Mouse (Mus musculus): ENCODE results near the gene Zfp612. TPM values are rescaled to one million over a fixed set of nuclear protein-coding genes. Genes with fewer than 3 reads are reported as not detected.

The Zfp612 gene
- polyA plus RNA-seq, 1 experiment from 2014 or later, result 21.9 TPM

GRCm38 (mm10) chr8:110101676-110102075 is 22.1 kb downstream of the Zfp612 start:
- H3K27me3 ChIP-seq (replicated peaks; ENCODE audit: control insufficient read depth, insufficient read depth, low read length), result no peaks in the 10 kb centered on the region
- no peak overlapping the region for H3K4me2 ChIP-seq (ENCODE audit: low read length)
- H3K9me3 ChIP-seq (ENCODE audit: control insufficient read depth, low read length), result no peaks in the 10 kb centered on the region
- 87% methylated on average over 15 of the region's 15 CpGs for WGBS
- H3K27ac ChIP-seq (ENCODE audit: low read depth, low read length), result no peak overlapping the region
- no peak overlapping the region for H3K4me3 ChIP-seq (ENCODE audit: low read length)
- H3K4me1 ChIP-seq (ENCODE audit: control insufficient read depth, insufficient read depth, low read depth, low read length), result no peaks in the 10 kb centered on the region
- no peak for ATAC-seq
- no peak overlapping the region for H3K9ac ChIP-seq (ENCODE audit: low read depth, low read length)
- H3K36me3 ChIP-seq (ENCODE audit: control insufficient read depth, insufficient read depth, low read length), result no peaks in the 10 kb centered on the region

GRCm38 (mm10) chr8:110102653-110103052 is 23.1 kb downstream of the Zfp612 start, which contains the start of gene Gm17720:
Gene Gm17720 (minus strand): TSS chr8:110102753.
- no peak for ATAC-seq
- 91% methylated on average over 3 of the region's 3 CpGs for WGBS
- Histone ChIP-seq H3K27me3 (replicated peaks; ENCODE audit: control insufficient read depth, insufficient read depth, low read length) (no peaks in the 10 kb centered on the region), H3K9me3 (ENCODE audit: control insufficient read depth, low read length) (no peaks in the 10 kb centered on the region), H3K4me3 (ENCODE audit: low read length) (no peak within 1 kb of the TSS), H3K4me1 (ENCODE audit: control insufficient read depth, insufficient read depth, low read depth, low read length) (no peaks in the 10 kb centered on the region), H3K9ac (ENCODE audit: low read depth, low read length) (no peak within 1 kb of the TSS), H3K27ac (ENCODE audit: low read depth, low read length) (no peak within 1 kb of the TSS), H3K36me3 (ENCODE audit: control insufficient read depth, insufficient read depth, low read length) (no peaks in the 10 kb centered on the region), H3K4me2 (ENCODE audit: low read length) (no peak within 1 kb of the TSS)

GRCm38 (mm10) chr8:110119715-110120114 is 40.2 kb downstream of the Zfp612 start:
- no peak for ATAC-seq
- H3K4me3 ChIP-seq (ENCODE audit: low read length), result no peak overlapping the region
- 51% methylated on average over 6 of the region's 6 CpGs for WGBS
- no peak overlapping the region for H3K9ac ChIP-seq (ENCODE audit: low read depth, low read length)
- no peaks in the 10 kb centered on the region for H3K36me3 ChIP-seq (ENCODE audit: control insufficient read depth, insufficient read depth, low read length)
- H3K4me2 ChIP-seq (ENCODE audit: low read length), result no peak overlapping the region
- no peaks in the 10 kb centered on the region for H3K4me1 ChIP-seq (ENCODE audit: control insufficient read depth, insufficient read depth, low read depth, low read length)
- H3K27ac ChIP-seq (ENCODE audit: low read depth, low read length), result no peak overlapping the region
- no peaks in the 10 kb centered on the region for H3K27me3 ChIP-seq (replicated peaks; ENCODE audit: control insufficient read depth, insufficient read depth, low read length)
- H3K9me3 ChIP-seq (ENCODE audit: control insufficient read depth, low read length), result no peaks in the 10 kb centered on the region

- Histone ChIP-seq H3K9ac (ENCODE audit: low read depth, low read length) (no peak overlapping the region), H3K27me3 (replicated peaks; ENCODE audit: control insufficient read depth, insufficient read depth, low read length) (no peaks in the 10 kb centered on the region), H3K4me3 (ENCODE audit: low read length) (no peak overlapping the region), H3K27ac (ENCODE audit: low read depth, low read length) (no peak overlapping the region), H3K4me2 (ENCODE audit: low read length) (peak overlapping the region; percentile 45), H3K36me3 (ENCODE audit: control insufficient read depth, insufficient read depth, low read length) (no peaks in the 10 kb centered on the region), H3K9me3 (ENCODE audit: control insufficient read depth, low read length) (no peaks in the 10 kb centered on the region), H3K4me1 (ENCODE audit: control insufficient read depth, insufficient read depth, low read depth, low read length) (no peaks in the 10 kb centered on the region)
- 23% methylated on average over 13 of the region's 13 CpGs for WGBS
- ATAC-seq, result peak; percentile 52; the same call in 1 of the 2 replicates
Measured at GRCm38 (mm10) chr8:110130537-110130936, 51.0 kb downstream of the Zfp612 start.

GRCm38 (mm10) chr8:110134236-110134635 is 54.7 kb downstream of the Zfp612 start:
- Histone ChIP-seq H3K4me2 (ENCODE audit: low read length) (no peak overlapping the region), H3K4me1 (ENCODE audit: control insufficient read depth, insufficient read depth, low read depth, low read length) (no peaks in the 10 kb centered on the region), H3K9ac (ENCODE audit: low read depth, low read length) (no peak overlapping the region), H3K36me3 (ENCODE audit: control insufficient read depth, insufficient read depth, low read length) (no peaks in the 10 kb centered on the region), H3K27me3 (replicated peaks; ENCODE audit: control insufficient read depth, insufficient read depth, low read length) (no peaks in the 10 kb centered on the region), H3K4me3 (ENCODE audit: low read length) (no peak overlapping the region), H3K9me3 (ENCODE audit: control insufficient read depth, low read length) (no peaks in the 10 kb centered on the region), H3K27ac (ENCODE audit: low read depth, low read length) (no peak overlapping the region)
- no peak for ATAC-seq
- 84% methylated on average over 8 of the region's 8 CpGs for WGBS

GRCm38 (mm10) chr8:110135515-110135914 is 56.0 kb downstream of the Zfp612 start:
- no peak for ATAC-seq
- Histone ChIP-seq H3K4me2 (ENCODE audit: low read length) (no peak overlapping the region), H3K4me1 (ENCODE audit: control insufficient read depth, insufficient read depth, low read depth, low read length) (no peaks in the 10 kb centered on the region), H3K4me3 (ENCODE audit: low read length) (no peak overlapping the region), H3K36me3 (ENCODE audit: control insufficient read depth, insufficient read depth, low read length) (no peaks in the 10 kb centered on the region), H3K27me3 (replicated peaks; ENCODE audit: control insufficient read depth, insufficient read depth, low read length) (no peaks in the 10 kb centered on the region), H3K9me3 (ENCODE audit: control insufficient read depth, low read length) (no peaks in the 10 kb centered on the region), H3K9ac (ENCODE audit: low read depth, low read length) (no peak overlapping the region), H3K27ac (ENCODE audit: low read depth, low read length) (no peak overlapping the region)
- 50% methylated on average over 7 of the region's 7 CpGs for WGBS

GRCm38 (mm10) chr8:110140156-110140555 is 60.6 kb downstream of the Zfp612 start:
- Histone ChIP-seq H3K27ac (ENCODE audit: low read depth, low read length) (no peak overlapping the region), H3K9ac (ENCODE audit: low read depth, low read length) (no peak overlapping the region), H3K4me1 (ENCODE audit: control insufficient read depth, insufficient read depth, low read depth, low read length) (no peaks in the 10 kb centered on the region), H3K4me3 (ENCODE audit: low read length) (no peak overlapping the region), H3K27me3 (replicated peaks; ENCODE audit: control insufficient read depth, insufficient read depth, low read length) (no peaks in the 10 kb centered on the region), H3K9me3 (ENCODE audit: control insufficient read depth, low read length) (no peaks in the 10 kb centered on the region), H3K4me2 (ENCODE audit: low read length) (no peak overlapping the region), H3K36me3 (ENCODE audit: control insufficient read depth, insufficient read depth, low read length) (no peaks in the 10 kb centered on the region)
- ATAC-seq, result no peak
- WGBS, result 69% methylated on average over 3 of the region's 3 CpGs

GRCm38 (mm10) chr8:110140770-110141169 is 61.2 kb downstream of the Zfp612 start:
- H3K27ac ChIP-seq (ENCODE audit: low read depth, low read length), result no peak overlapping the region
- no peak overlapping the region for H3K4me3 ChIP-seq (ENCODE audit: low read length)
- H3K4me2 ChIP-seq (ENCODE audit: low read length), result no peak overlapping the region
- 68% methylated on average over 4 of the region's 4 CpGs for WGBS
- H3K27me3 ChIP-seq (replicated peaks; ENCODE audit: control insufficient read depth, insufficient read depth, low read length), result no peaks in the 10 kb centered on the region
- no peak for ATAC-seq
- no peaks in the 10 kb centered on the region for H3K36me3 ChIP-seq (ENCODE audit: control insufficient read depth, insufficient read depth, low read length)
- no peaks in the 10 kb centered on the region for H3K4me1 ChIP-seq (ENCODE audit: control insufficient read depth, insufficient read depth, low read depth, low read length)
- no peaks in the 10 kb centered on the region for H3K9me3 ChIP-seq (ENCODE audit: control insufficient read depth, low read length)
- H3K9ac ChIP-seq (ENCODE audit: low read depth, low read length), result no peak overlapping the region
